Mouse (Mus musculus) megakaryocyte progenitor cell, adult 5-6 weeks (primary cell): ENCODE data around the gene Tm6sf2. TPM values are rescaled to one million over a fixed set of nuclear protein-coding genes. Genes with fewer than 3 reads are reported as not detected.
"Not testable (repeated sequence)": the region's sequence is repeated elsewhere in the genome, so short reads cannot be mapped to it uniquely, and the experiment has no call there.

ENCODE experiments used
- ATAC-seq: replicated peaks from 2 replicates; pipeline ENCODE4 v1.8.0; 2016; ENCODE audit warnings: mild to moderate bottlenecking, moderate TSS enrichment, inconsistent platforms; ENCODE audit not compliant: poor library complexity
- total RNA-seq, 2 experiments: library from RNA; stranded (forward) in 1 of 2; stranded (reverse) in 1 of 2; fragments of 157-497, 149-512 nt in 1 of 2; fragments of 200-1000 nt in 1 of 2; gene quantifications; 2 replicates each; pipeline versions ENCODE4 v1.2.3 to v1.2.4; 2015 to 2017

Tm6sf2 gene
- total RNA-seq (2015) (0.54 TPM in 1 of 2 replicates, not detected in the other), total RNA-seq (2017) (not detected in 2 replicates)

- peak; percentile 75 for ATAC-seq
Observed at GRCm38 (mm10) chr8:70072441-70073069, at the start of gene Tm6sf2. Gene Tm6sf2 (plus strand): TSS chr8:70072924.

- ATAC-seq, result no peak
Observed at GRCm38 (mm10) chr8:70023596-70023995, 49.1 kb upstream of the Tm6sf2 start.

- no peak for ATAC-seq
Observed at GRCm38 (mm10) chr8:70026151-70026550, 46.6 kb upstream of the Tm6sf2 start.

- no peak for ATAC-seq
Observed at GRCm38 (mm10) chr8:70030255-70030654, 42.5 kb upstream of the Tm6sf2 start.

- ATAC-seq, result peak; percentile 34
Observed at GRCm38 (mm10) chr8:70037994-70038393, 34.7 kb upstream of the Tm6sf2 start.

GRCm38 (mm10) chr8:70041885-70042546 lies 30.7 kb upstream of the Tm6sf2 start:
- 0 out of 2 replicates have a peak, but pooled peaks have one; percentile 10 for ATAC-seq

GRCm38 (mm10) chr8:70042583-70043455 lies 29.9 kb upstream of the Tm6sf2 start, which contains the start of the genes Mau2 and Sugp1:
Gene Mau2 (minus strand): TSS chr8:70042734.
Gene Sugp1 (plus strand): TSS chr8:70042813.
- peak; percentile 94 for ATAC-seq

- ATAC-seq, result no peak
Observed at GRCm38 (mm10) chr8:70043996-70044395, 28.7 kb upstream of the Tm6sf2 start.

- no peak for ATAC-seq
Observed at GRCm38 (mm10) chr8:70049662-70050061, 23.1 kb upstream of the Tm6sf2 start.

- ATAC-seq, result not testable (repeated sequence)
Observed at GRCm38 (mm10) chr8:70050434-70050833, 22.3 kb upstream of the Tm6sf2 start.

- ATAC-seq, result no peak
Observed at GRCm38 (mm10) chr8:70057721-70058120, 15.0 kb upstream of the Tm6sf2 start.

- ATAC-seq, result no peak
Observed at GRCm38 (mm10) chr8:70071836-70072440, 786 bp upstream of the Tm6sf2 start.

- no peak for ATAC-seq
Observed at GRCm38 (mm10) chr8:70073120-70073519, 396 bp downstream of the Tm6sf2 start.

GRCm38 (mm10) chr8:70073682-70074081 lies 958 bp downstream of the Tm6sf2 start:
- no peak for ATAC-seq

GRCm38 (mm10) chr8:70081976-70082375 lies 9.3 kb downstream of the Tm6sf2 start:
- ATAC-seq, result no peak

- peak; percentile 33; the same call in 1 of the 2 replicates for ATAC-seq
Observed at GRCm38 (mm10) chr8:70083285-70083684, 10.6 kb downstream of the Tm6sf2 start, which contains the start of gene Hapln4. Gene Hapln4 (plus strand): TSS chr8:70083457.

GRCm38 (mm10) chr8:70084191-70085065 lies 11.7 kb downstream of the Tm6sf2 start:
- no peak for ATAC-seq

GRCm38 (mm10) chr8:70086151-70086550 lies 13.4 kb downstream of the Tm6sf2 start:
- ATAC-seq, result no peak

GRCm38 (mm10) chr8:70087237-70087636 lies 14.5 kb downstream of the Tm6sf2 start:
- peak; percentile 44 for ATAC-seq
